Mouse (Mus musculus) E14TG2a.4 (cell line): ENCODE results near the gene Gm8279.
"Not testable (repeated sequence)": the region's sequence is repeated elsewhere in the genome, so short reads cannot be mapped to it uniquely, and the experiment has no call there.

Experiments used
- H3K27me3 ChIP-seq: 2 replicates; pipeline ENCODE4 v1.6.1; 2014; ENCODE audit warnings: low read length, control low read depth; ENCODE audit not compliant: insufficient read depth
- H3K36me3 ChIP-seq: 2 replicates; pipeline ENCODE4 v1.6.1; 2014; ENCODE audit warnings: low read length, control low read depth; ENCODE audit not compliant: insufficient read depth
- H3K4me1 ChIP-seq: replicated peaks from 2 replicates; pipeline ENCODE4 v1.6.1; 2014; ENCODE audit warnings: low read depth, low read length, control low read depth
- H3K4me3 ChIP-seq: replicated peaks from 2 replicates; pipeline ENCODE4 v1.5.1; 2014; ENCODE audit warnings: mild to moderate bottlenecking, low read length
- H3K9me3 ChIP-seq: 2 replicates; pipeline ENCODE4 v1.6.1; 2014; ENCODE audit warnings: low read length, control low read depth

Gm8279 gene

GRCm38 (mm10) chr14:5131219-5131618 is at the start of gene Gm8279:
TSS of gene Gm8279 (plus strand) at chr14:5131519.
- H3K36me3 ChIP-seq, H3K27me3 ChIP-seq, H3K4me1 ChIP-seq, H3K9me3 ChIP-seq, H3K4me3 ChIP-seq: not testable (repeated sequence)

GRCm38 (mm10) chr14:5164235-5164634 is 32.9 kb downstream of the Gm8279 start, which contains the start of gene Gm3317:
TSS of gene Gm3317 (plus strand) at chr14:5164535.
- not testable (repeated sequence) for H3K4me1 ChIP-seq, H3K9me3 ChIP-seq, H3K4me3 ChIP-seq

GRCm38 (mm10) chr14:5185493-5185892 is 54.2 kb downstream of the Gm8279 start, which contains the start of gene Gm8271:
TSS of gene Gm8271 (plus strand) at chr14:5185793.
- H3K9me3 ChIP-seq, H3K4me1 ChIP-seq, H3K4me3 ChIP-seq, H3K27me3 ChIP-seq, H3K36me3 ChIP-seq: not testable (repeated sequence)

More at GRCm38 (mm10) chr14:5164235-5164634, 32.9 kb downstream of the Gm8279 start, which contains the start of gene Gm3317:
- H3K27me3 ChIP-seq, H3K36me3 ChIP-seq: not testable (repeated sequence)
